Mouse (Mus musculus) 416B (cell line): ENCODE results near the gene 1700029P11Rik.
A peak's percentile ranks its signal among the peaks of the same experiment; 100 is the strongest.

ENCODE experiments used
- DNase-seq: peaks from one replicate; pipeline ENCODE4 v3.0.0; 2011; ENCODE audit warnings: low read depth

1700029P11Rik gene

DNA sequence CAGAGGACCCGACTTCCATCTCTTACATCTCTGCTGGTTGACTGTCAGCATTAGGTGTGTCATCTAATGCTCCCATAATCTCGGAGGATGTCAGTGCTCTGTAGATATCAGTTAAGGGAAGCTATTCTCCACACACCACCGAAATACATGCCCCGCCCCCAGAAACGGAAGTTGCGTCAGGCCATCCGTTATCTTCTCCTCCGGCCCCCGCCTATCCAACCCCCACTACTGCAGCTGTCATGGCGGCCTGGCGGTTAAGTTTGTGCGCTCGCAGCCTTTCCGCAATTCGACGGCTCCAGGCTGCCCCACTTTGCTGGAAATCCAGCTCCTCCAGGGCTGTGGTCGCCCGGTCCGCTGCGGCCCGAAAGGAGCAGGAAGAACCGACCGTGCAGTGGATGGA is at the start of gene 1700029P11Rik:
1700029P11Rik (plus strand) TSS at position 220 of the 400 bp plus-strand sequence.
- DNase-seq, result no peak

DNA sequence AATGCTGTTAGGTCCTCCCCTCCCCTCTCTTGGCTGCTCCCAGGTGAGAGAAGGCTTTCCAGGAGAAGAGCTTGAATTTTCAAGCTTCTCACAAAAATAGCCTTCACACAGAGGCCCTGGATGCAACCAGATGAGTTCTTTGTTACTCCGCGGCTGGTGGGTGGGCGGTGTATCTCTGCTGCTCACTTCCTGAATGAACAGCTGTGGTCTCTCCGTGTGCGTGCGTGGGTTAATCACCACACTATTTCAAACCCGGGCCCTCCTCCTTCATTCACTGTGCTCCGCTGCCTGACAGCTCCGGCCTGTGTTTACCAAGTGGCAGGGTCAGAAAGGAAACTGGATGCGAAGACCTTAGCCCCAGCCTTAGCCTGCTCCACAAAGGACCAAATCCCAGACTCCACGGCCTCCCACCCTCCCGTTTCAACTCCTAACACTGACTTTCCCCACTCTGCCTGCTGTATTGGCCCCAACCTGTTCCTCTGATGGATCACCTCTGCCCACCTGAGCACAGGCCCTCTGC is 47.3 kb upstream of the 1700029P11Rik start:
- no peak for DNase-seq

DNA sequence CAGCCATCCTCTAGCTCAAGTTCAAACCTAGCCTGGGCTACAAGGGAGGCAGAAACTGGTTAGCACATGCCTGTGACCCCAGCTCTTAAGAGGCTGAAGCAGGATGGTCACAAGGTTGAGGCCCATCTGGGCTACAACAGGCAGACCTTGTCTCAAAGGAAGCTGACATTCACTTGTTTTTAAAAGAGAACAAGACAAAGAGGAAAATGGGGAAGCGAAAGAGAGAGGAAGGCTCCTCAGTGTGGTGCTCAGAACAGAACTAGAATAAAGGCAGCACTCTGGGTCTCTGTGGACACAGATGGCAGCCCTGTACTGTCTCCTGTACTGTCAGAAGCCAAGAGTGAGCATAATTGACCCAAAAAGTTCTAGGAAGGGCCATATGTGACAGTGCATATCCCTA is 46.4 kb upstream of the 1700029P11Rik start:
- no peak for DNase-seq

DNA sequence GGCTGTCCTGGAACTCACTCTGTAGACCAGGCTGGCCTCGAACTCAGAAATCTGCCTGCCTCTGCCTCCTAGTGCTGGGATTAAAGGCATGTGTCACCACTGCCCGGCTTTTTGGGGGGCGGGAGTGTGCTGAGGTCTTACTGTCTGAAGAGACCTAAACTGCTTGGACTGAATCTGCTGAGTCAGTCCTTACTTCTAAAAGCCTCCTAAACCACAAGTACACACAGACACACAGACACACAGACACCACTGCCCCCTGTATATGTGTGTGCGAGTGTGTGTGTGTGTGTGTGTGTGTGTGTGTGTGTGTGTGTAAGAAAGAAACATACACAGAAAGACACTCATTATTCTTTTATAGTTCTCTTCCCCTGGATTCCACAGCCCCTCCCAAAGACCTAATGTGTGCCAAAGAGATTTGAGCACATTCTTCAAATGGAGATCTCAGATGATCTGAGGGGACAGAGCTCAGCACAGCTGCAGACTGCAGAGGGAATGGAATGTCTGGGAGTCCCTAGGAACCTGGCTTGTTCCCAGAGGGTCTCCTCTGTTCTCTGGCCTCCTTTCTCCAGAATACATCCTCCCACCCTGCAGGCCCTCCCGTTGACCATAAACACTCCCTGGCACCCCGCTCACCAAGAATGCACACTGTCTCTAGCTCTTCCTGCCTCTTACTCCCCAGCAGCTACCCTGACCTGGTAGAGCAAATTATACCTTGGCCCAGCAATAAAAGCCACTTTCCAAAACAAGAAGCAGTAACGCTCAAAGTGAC is 44.3 kb upstream of the 1700029P11Rik start:
- peak; percentile 60 for DNase-seq

DNA sequence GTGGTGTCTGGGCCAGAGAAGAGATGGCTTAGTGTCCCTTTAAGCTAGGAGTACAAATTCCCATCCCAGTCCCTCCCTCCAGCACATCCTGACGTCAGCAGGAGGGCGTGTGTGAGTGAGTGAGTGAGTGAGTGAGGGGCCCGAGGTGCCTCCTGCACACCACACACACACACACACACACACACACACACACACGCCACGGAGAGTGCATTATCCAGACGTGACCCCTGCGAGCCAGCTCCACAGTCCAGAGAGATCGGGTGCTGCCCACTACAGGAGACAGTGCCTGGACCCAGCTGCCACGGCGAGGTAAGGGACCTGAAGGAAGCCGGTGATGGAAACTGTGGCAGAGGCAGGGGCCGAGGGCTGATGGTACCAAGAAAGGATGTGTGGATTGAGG is 43.7 kb upstream of the 1700029P11Rik start, which contains the start of gene Csdc2:
Csdc2 (plus strand) TSS at position 81 of the 400 bp plus-strand sequence.
- no peak for DNase-seq

DNA sequence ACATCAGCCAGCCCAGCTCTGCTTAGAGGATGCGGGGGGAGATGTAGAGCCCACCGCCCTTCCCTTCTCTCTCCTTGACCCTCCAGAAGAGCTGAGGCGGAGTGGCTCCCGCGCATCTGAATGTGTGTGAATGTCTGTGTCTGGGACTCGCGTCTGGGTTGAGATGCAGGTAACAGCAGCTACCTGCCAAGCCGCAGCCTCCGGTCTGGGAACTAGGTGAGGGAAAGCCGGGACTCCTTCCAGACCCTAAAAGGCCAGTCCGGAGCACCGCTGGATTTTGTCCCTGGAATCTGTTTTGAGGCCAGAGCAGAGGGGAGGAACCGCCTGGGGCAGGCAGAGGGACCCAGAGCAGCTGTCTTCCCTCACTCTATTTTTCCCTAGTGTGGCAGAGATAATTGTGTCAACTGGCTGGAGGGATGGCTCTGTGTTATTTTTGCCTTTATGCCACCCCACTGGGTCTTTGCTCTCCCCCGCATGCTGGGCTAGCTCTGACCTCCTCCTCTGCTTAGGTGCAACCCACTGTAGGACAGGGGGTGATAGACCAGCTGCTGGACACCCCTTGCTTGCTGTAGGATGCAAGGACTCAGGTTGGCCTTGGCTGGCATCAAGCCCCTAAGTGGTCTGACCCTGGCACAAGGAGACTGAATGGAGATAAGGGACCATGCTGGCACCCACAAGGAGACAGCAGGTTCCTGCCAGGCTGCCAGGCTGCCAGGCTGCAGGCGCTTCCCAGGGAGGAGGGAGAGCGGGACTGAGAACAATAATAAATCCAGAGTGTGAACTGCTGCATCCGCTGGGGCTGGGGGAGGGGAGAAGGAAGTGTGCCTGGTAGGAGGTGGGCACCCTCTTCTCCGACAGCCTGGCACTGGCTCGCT is 43.0 kb upstream of the 1700029P11Rik start:
- DNase-seq, result no peak

DNA sequence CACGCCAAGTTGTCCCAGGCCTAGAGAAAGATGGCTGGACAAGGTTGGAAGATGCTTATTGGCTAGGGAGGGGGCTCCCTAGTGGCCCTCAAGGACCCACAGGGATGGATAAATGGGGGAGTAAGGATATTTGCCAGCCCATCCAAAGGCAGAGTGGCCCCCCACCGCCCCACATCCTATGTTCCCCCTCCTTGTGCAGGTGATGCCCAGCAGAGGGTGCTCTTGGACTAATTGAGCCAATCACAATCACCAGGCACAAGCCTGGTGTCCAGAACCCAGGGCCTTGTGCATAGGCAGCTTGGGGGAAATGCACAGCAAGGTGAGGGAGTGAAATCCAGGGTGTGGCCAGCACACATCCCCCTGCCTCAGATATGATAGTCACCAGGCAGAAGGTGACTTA is 42.1 kb upstream of the 1700029P11Rik start:
- DNase-seq, result peak; percentile 71

DNA sequence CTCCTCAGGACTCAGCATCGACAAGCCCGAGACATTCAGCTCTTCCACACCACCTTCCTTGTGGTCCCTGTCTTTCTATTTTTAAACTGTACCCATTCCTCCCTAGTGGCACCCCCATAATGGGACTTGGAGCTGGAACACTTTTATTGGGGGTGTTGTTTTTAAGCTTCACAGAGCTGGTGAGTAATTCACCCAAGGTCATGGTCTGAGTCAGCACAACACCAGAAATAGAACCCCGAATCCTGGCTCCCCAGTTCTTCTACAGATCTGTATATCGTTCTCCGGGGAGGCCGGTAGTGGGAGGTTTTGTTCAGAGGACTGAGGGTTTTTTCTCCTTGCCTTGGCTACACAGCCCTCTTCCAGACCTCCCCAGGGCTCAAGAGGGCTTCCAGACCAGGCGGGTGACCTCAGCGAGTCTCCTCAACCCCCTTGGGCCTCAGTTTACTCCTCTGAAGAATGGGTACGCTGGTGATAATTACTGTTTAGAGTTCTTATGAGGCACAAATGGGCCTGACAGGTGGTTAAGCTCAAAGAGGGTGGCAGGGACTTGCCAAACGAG is 41.1 kb upstream of the 1700029P11Rik start:
- DNase-seq, result peak; percentile 48

DNA sequence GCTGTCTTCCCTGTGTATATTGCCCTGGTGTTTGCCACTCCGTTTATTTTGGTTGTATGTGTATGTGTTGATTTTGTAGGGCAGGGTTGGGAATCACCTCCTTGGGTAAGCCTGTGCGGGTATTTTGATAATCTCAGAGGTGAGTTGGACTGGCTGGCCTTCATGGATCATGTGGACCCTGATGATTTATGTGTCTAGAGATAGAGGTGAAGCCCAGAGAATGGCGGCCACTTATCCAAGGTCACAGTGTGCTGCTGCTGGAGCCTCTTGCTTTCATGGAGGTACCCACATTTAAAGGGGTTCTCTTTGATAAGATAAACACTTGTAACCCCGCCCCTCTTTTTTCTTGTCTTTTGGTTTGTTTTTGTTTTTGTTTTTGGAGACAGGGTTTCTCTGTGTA is 40.6 kb upstream of the 1700029P11Rik start:
- no peak for DNase-seq

DNA sequence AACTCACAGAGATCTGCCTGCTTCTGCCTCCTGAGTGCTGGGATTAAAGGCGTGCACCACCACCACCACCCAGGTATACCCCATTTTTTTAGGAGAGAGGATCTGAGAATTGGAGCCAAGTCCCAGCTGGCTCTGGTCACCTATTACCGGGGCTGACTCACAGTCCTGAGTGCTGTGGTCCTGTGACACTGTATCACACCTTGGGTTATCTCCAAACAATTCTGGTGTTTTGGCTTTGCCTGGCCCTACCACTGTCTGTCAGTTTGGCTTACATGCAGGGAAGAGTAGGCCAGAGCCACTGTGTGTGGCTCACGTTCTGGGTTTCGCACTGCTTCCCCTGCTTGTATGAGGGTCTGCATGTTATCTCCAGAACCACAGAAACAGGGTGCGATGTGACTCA is 40.1 kb upstream of the 1700029P11Rik start:
- no peak for DNase-seq

DNA sequence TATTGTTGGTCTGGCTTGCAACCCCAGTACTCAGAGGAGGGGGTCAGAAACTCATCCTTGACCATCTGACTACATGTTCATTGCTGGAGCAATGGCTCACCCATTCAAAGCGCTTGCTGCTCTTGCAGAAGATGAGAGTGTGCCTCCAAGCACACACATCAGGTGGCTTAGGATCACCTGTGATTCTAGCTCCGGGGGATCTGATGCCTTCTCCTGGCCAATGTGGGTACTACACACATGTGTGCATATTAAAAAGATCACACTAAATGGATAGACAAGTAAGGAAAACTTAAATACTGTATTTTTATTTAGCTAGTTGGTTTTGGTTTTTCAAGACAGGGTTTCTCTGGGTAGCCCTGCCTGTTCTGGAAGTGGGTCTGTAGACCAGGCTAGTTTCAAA is 39.3 kb upstream of the 1700029P11Rik start:
- DNase-seq, result no peak

DNA sequence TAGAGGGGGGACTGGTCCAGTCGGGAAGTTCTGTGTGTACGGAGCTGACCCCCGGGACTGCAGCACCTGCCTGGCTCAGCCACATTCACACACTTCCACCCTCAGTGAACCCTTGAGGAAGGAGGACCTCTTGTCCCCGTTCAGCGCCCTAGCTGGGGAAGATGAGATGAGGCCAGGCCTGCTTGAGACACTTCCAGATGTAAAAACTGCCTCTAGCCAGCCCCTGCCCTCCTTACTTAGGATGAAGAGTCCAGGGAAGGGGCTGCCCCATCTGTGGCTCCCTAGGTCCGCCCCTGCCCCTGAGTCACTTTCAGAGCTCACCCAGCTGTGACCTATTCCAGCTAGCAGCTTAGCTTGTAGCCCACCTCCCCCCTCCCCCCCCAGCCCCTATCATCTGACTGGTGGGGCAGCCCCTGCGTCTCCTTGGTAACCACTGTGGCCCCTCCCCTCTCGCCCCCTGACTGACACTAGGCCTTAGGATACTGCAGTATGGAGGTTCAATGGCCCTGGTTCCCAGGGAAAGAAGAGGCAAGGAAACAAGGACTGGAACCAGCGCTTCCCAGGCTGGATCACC is 37.1 kb upstream of the 1700029P11Rik start:
- no peak for DNase-seq

DNA sequence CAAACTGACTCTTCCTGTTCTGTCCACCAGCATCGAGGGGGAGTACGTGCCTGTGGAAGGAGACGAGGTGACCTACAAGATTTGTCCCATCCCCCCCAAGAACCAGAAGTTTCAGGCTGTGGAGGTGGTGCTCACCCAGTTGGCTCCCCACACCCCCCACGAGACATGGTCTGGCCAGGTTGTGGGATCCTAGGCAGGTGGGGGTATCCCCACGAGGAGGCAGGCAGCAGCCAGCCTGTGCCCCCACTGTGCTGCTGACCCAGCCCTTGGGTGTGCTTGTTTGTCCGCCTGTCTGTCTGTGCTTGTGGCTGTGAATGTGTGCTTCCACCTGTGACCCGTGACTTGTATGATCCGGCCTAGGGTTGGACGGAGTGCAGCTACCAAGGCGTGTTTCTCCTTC is 31.3 kb upstream of the 1700029P11Rik start:
- DNase-seq, result no peak

DNA sequence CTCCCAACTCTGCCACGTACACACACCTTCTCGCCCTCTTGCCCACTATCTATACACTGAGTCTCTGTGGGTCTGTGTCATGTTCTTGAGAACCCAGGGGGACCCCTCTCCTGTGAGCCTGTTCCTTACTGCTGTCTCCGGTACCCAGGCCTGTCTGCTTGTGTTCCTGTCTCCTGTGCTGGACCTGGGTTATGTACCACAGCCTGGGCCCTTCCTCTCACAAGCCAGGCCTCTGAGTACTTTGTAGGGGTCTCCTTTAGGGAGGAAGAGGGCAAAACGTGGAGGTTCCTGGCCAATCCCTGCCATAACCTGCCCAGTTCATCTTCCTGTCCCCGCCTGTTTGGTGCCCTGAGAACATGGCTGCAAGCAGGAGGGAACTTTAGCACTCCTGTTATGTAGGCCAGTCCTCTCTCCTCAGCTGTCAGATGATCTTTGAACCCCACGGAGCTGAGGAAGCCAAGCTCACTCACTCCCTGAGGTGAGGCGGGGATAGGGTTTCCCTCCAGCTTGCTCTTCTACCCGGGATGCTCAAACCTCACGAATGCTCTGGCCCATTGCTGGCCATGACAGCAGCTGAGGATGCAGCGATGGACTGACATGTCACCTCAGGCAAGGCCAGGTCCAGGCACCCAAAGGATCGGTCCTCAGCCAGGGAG is 30.7 kb upstream of the 1700029P11Rik start:
- DNase-seq, result no peak

DNA sequence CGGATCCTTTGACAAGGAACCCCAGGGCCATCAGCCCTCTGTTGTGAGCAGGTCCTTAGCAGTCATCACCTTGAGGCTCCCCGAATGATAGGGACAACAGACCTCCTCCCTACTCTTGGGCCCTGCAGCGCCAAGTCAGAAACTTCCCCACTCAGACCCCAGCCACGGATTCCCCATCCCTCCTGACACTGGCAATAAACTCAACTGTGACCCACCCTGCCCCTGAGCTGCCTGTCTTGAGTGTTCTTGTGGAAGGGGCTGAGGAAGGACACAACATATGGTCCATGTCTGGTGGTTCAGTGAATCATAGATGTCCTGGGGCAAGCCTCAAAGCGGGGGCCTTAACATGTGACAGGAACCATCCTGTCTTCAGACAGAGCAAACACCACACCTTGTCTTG is 29.6 kb upstream of the 1700029P11Rik start:
- DNase-seq, result no peak

DNA sequence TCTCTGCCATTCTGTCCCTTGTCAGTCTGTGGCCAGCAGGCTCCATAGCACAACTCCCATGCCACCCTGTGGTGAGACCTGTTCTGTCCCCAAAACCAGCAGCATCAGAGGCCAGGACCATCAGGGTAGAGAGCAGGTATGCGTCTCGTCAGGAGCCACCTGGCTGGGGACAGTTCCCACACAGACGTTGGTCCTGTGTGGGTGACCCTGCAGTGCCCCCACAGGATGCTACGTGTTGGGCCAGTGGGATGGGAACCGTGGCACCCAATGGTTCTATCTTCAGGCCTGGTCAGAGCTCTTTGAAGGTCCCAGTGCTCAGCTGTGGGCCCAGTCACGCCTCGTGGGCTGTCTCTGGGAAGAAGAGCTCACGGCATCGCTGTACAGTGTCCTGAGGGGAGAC is 29.2 kb upstream of the 1700029P11Rik start:
- no peak for DNase-seq

DNA sequence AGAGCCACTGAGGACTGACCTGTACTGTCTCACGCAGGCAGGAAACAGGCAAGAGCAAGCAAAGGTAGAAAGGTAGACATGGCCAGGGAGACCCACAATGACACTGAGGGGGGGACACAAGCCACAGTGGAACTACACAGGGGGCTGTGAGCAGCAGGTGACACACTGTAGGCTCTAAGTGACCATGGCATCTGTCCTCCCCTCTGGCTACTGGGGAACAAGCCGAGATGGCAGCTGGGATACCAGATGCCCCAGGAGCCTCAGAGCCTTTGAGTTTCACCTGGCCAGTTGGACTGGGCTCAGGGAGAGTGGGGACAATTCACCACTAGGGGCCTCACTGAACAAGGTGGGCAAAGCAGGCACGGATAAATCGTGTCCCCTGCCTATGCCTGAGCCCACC is 28.0 kb upstream of the 1700029P11Rik start:
- DNase-seq, result no peak

DNA sequence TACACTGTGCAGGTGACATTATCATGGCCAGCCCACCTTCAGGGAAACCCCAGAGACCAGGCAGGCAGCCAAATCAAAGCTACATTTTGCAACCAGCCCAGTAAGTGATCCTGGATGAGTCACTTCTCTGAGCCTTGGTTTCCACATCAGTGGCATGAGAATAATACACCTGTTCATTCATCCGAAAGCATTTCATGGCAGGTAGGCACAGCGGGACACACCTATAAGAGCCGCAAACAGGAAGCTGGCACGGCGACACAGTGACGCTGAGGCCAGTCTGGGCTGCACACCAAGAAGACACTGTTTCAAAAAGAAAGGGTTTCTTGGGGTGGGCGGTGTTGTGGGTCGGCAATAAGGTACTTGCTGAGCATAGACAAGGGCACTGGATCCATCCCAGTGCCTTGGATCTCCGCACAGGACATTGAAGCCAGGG is 26.2 kb upstream of the 1700029P11Rik start:
- DNase-seq, result no peak

DNA sequence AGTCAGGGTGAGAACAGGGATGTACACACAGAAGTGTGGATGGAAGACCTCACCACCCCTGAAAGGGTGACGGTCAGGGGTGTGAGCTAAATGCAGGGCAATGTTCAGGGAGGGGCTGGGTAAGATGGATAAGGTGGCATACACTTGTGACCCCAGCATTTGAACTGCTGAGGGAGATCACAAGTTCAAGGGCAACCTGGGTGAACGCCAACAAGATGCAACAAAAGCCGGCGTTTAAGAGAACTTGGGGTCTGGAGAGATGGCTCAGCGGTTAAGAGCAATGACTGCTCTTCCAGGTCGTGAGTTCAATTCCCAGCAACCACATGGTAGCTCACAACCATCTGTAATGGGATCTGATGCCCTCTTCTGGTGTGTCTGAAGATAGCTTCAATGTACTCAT is 25.6 kb upstream of the 1700029P11Rik start:
- DNase-seq, result no peak

DNA sequence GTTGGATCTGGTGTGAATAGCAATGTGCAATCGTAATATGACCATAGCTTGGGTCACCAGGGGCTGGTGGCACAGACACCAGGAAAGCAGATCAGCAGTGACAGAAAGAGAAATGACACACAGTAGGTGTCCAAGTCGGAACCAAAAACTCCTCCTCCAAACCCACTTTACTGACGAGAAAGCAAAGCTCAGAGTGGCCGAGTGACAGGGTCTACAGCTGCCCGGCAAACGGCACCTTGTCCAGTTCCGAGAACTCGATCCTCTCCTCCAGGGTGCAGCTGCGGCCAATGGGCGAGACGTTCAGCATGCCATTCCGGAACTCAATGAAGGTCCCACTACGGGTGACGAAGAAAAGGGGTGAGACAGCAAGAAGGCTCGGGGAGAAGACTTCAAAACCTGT is 24.9 kb upstream of the 1700029P11Rik start:
- no peak for DNase-seq

DNA sequence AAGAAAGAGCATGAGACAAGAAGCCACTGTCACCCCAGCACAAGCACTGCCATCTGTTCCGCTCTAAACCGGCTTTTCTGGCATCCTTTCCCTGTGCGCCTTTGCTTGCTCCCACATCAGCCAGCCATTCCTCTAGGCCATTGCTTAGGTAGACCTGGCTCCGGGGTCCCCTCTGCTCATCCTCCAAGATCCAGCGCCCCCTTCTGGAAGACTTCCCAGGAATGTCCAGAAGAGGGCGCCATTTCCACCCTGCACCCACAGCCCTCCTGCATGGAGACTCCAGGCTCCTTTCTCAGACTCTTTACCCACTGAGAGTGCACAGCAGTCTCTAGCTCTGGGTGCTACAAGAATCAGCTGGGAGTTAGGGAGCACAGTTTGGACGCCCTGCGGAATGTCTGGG is 23.9 kb upstream of the 1700029P11Rik start:
- DNase-seq, result peak; percentile 63

DNA sequence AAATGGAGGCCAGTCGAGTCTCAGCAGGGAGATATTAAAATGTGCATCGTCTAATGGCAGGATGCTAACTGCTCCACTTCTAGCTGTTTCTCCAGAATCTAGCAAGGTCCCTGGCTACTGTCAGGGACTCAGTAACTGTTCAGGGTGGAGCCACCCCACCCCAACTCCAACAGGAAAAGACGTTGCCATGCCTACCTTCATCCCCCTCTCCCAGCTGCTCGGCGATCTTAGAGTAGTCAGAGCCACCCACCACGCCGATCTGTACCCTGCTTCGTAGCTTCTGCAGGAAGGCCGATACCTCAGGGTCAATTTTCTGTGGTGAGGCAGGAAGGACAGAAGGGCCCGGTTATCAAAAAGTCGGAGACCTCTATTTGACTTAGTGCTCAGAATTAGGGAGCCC is 22.7 kb upstream of the 1700029P11Rik start:
- no peak for DNase-seq
